Mouse (Mus musculus) limb, embryonic 13.5 days (tissue): ENCODE measurements at regions not wholly inside any gene's neighbourhood (a gene's known extent, or its start where the extent isn't known, plus 50 kb on each side); places are given as distances from the start of the nearest gene placed in this dataset.

Source experiments
- ATAC-seq: fragments of 200-750 bp; cut with Nextera tagmentation; 2 replicates; pipeline ENCODE4 v1.8.0; 2017; ENCODE audit warnings: low read depth, moderate number of reproducible peaks, moderate TSS enrichment; ENCODE audit not compliant: low FRiP score
- H3K27ac ChIP-seq: fragments of 300-500 bp; sonication (generic); 2 replicates; pipeline ENCODE4 v1.5.1; 2015; ENCODE audit warnings: inconsistent platforms, mild to moderate bottlenecking, moderate library complexity
- H3K27me3 ChIP-seq: fragments of 300-500 bp; sonication (generic); 2 replicates; pipeline ENCODE4 v1.6.1; 2015; ENCODE audit warnings: mild to moderate bottlenecking, inconsistent platforms
- H3K36me3 ChIP-seq: fragments of 300-500 bp; sonication (generic); 2 replicates; pipeline ENCODE4 v1.6.1; 2015; ENCODE audit warnings: inconsistent platforms, mild to moderate bottlenecking, moderate library complexity
- H3K4me1 ChIP-seq: fragments of 300-500 bp; sonication (generic); 2 replicates; pipeline ENCODE4 v1.6.1; 2015; ENCODE audit warnings: inconsistent platforms
- H3K4me2 ChIP-seq: fragments of 300-500 bp; sonication (generic); replicated peaks from 2 replicates; pipeline ENCODE4 v1.6.1; 2015; ENCODE audit warnings: inconsistent platforms, mild to moderate bottlenecking, moderate library complexity
- H3K4me3 ChIP-seq: fragments of 300-500 bp; sonication (generic); 2 replicates; pipeline ENCODE4 v1.5.1; 2015; ENCODE audit warnings: moderate library complexity, mild to moderate bottlenecking, inconsistent platforms
- H3K9ac ChIP-seq: fragments of 300-500 bp; sonication (generic); 2 replicates; pipeline ENCODE4 v1.6.1; 2015; ENCODE audit warnings: mild to moderate bottlenecking, inconsistent platforms
- H3K9me3 ChIP-seq: fragments of 300-500 bp; sonication (generic); 2 replicates; pipeline ENCODE4 v1.6.1; 2016; ENCODE audit warnings: inconsistent platforms
- WGBS: fragments of 180-500 bp; shearing (Covaris S2); methylation state at CpG from one replicate; pipeline ENCODE4 v1.1.7; 2015; 5-methylcytosine and 5-hydroxymethylcytosine counted together

- 0 out of 2 replicates have a peak, but pooled peaks cover 3% of the 10 kb centered on the region for H3K4me1 ChIP-seq
- H3K9ac ChIP-seq, result no peak overlapping the region
- H3K9me3 ChIP-seq, result no peaks in the 10 kb centered on the region
- 65% methylated on average over 18 of the region's 18 CpGs for WGBS
- H3K4me3 ChIP-seq, result no peak overlapping the region
- no peak overlapping the region; the same call in 1 of the 2 replicates for H3K4me2 ChIP-seq
- H3K36me3 ChIP-seq, result no peaks in the 10 kb centered on the region
- ATAC-seq, result peak; percentile 72
- H3K27me3 ChIP-seq, result no peaks in the 10 kb centered on the region
- H3K27ac ChIP-seq, result no peak overlapping the region
These were observed 91.9 kb upstream of the Lsm14a start for GRCm38 (mm10) chr7:34484908-34485598.

- Histone ChIP-seq H3K27ac (no peak overlapping the region), H3K4me2 (0 out of 2 replicates have a peak overlapping the region, but pooled peaks have one; percentile 3), H3K9ac (no peak overlapping the region), H3K27me3 (no peaks in the 10 kb centered on the region), H3K4me3 (no peak overlapping the region), H3K9me3 (no peaks in the 10 kb centered on the region), H3K4me1 (0 out of 2 replicates have a peak, but pooled peaks cover 3% of the 10 kb centered on the region), H3K36me3 (no peaks in the 10 kb centered on the region)
- WGBS, result 58% methylated on average over 9 of the region's 9 CpGs
- ATAC-seq, result no peak
These were observed 90.3 kb upstream of the Lsm14a start for GRCm38 (mm10) chr7:34483368-34483767.

DNA sequence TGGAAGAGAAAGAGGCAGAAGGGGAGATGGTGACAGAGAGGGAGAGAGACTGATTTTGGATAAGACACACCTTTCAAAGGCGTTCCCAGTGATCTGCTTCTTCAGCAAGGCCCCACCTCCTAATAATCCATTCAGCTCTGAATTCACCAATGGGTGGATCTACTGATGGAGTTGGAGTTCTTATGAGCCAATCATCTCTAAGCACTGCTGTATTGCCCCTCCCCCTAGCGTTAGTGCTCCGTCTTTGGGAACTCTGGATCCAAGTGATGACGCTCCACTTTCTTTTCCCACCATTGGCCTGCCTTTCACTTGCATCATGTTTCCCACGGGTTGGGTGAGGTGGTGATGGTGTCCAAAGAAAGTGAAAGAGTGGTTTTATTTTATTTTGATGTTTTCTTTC is 87.7 kb upstream of the Lsm14a start:
- no peak overlapping the region for H3K27ac ChIP-seq
- H3K9me3 ChIP-seq, result no peaks in the 10 kb centered on the region
- no peaks in the 10 kb centered on the region for H3K27me3 ChIP-seq
- no peak for ATAC-seq
- no peak overlapping the region for H3K4me2 ChIP-seq
- no peak overlapping the region for H3K4me3 ChIP-seq
- H3K36me3 ChIP-seq, result no peaks in the 10 kb centered on the region
- H3K4me1 ChIP-seq, result 0 out of 2 replicates have a peak, but pooled peaks cover 3% of the 10 kb centered on the region
- H3K9ac ChIP-seq, result no peak overlapping the region
- 70% methylated on average over 5 of the region's 5 CpGs for WGBS

DNA sequence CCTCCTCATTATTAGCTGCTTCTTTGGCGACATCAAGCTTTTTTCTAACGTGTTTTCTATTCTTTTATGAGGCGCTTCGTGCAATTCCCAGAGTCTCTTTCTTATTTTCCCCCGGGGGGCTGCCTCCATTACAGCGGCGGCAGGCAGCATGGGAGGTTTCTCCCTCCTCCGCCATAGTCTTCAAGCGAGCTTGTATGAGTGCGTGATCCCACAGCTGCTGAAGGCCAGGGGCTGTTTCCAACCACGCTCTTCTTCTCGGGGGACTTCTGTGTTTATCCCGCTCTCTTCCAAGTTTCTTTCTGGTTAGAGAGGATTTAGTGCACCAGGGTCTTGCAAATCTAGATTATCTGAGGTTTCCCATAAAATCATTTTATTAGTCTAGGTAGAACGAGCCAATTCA is 77.9 kb upstream of the Lsm14a start:
- Histone ChIP-seq H3K27ac (no peak overlapping the region; the same call in 1 of the 2 replicates), H3K4me2 (peak overlapping the region; percentile 50), H3K4me1 (peaks cover 9% of the 10 kb centered on the region), H3K4me3 (peak overlapping the region; percentile 7; the same call in 1 of the 2 replicates), H3K9me3 (no peaks in the 10 kb centered on the region), H3K27me3 (no peaks in the 10 kb centered on the region), H3K9ac (no peak overlapping the region), H3K36me3 (no peaks in the 10 kb centered on the region)
- 24% methylated on average over 14 of the region's 14 CpGs for WGBS
- ATAC-seq, result peak; percentile 59; the same call in 1 of the 2 replicates

GRCm38 (mm10) chr7:34462069-34462468 is 69.0 kb upstream of the Lsm14a start:
- no peak for ATAC-seq
- H3K27ac ChIP-seq, result no peak overlapping the region
- WGBS, result 64% methylated on average over 9 of the region's 9 CpGs
- no peaks in the 10 kb centered on the region for H3K36me3 ChIP-seq
- H3K9me3 ChIP-seq, result no peaks in the 10 kb centered on the region
- H3K27me3 ChIP-seq, result no peaks in the 10 kb centered on the region
- H3K9ac ChIP-seq, result no peak overlapping the region
- no peak overlapping the region for H3K4me3 ChIP-seq
- peaks cover 10% of the 10 kb centered on the region; the same call in 1 of the 2 replicates for H3K4me1 ChIP-seq
- H3K4me2 ChIP-seq, result no peak overlapping the region

DNA sequence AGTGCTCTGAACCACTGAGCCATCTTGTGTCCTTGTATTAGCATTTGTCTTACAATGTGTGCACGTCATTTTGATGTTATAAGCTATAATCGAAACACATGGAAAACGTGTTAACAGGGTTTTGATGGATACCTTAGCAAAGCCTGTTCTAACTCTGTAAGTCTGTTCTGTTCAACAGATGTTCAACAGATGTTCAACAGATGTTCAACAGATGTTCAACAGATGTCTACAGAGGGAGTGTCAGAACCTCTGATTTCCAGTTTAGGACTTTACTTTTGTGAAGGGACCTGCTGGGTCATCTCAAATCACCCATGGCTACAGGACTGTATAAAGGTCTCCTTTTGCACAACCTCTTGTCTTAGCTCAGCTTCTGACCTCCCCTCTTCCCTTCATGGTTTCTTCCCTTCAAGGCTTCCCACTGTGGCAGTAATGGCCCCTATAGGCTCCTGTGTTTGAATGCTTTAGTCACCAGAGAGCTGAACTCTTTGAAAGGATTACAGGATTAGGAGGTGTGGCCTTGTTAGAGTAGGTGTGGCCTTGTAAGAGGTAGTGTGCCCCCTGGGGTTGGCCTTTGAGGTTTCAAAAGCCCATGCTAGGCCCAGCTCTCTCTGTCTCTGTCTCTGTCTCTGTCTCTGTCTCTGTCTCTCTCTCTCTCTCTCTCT is 66.8 kb upstream of the Lsm14a start:
- Histone ChIP-seq H3K36me3 (no peaks in the 10 kb centered on the region), H3K27ac (no peak overlapping the region), H3K27me3 (no peaks in the 10 kb centered on the region), H3K4me2 (no peak overlapping the region), H3K9me3 (no peaks in the 10 kb centered on the region), H3K9ac (no peak overlapping the region), H3K4me1 (peaks cover 6% of the 10 kb centered on the region; the same call in 1 of the 2 replicates), H3K4me3 (no peak overlapping the region)
- WGBS, result 35% methylated on average over 3 of the region's 3 CpGs
- no peak for ATAC-seq

DNA sequence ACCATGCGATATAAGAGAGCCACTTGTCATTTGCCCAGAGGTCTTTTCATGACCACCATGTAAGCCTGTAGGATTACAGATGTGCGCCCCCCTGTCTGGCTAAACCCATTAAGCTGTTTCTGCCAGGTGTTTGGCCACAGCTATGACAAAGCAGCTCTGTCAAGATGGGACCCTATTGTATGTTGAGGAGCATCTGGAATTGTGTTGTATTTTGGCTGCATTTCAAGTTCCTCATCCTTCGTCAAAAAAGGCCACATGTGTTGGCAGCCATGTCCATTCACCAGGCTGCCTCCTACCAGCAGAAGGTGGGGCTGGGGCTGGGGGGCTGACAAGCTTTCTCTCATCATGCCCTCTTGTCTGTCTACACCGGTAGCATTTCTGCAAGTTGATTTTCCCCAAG is 65.7 kb upstream of the Lsm14a start:
- H3K9ac ChIP-seq, result no peak overlapping the region
- no peaks in the 10 kb centered on the region for H3K36me3 ChIP-seq
- no peak overlapping the region for H3K4me3 ChIP-seq
- no peak overlapping the region for H3K27ac ChIP-seq
- H3K4me1 ChIP-seq, result no peaks in the 10 kb centered on the region
- no peaks in the 10 kb centered on the region for H3K27me3 ChIP-seq
- no peak for ATAC-seq
- no peaks in the 10 kb centered on the region for H3K9me3 ChIP-seq
- 79% methylated on average over 4 of the region's 4 CpGs for WGBS
- H3K4me2 ChIP-seq, result no peak overlapping the region

GRCm38 (mm10) chr7:34448364-34448763 is 55.2 kb upstream of the Lsm14a start:
- no peak for ATAC-seq
- WGBS, result 74% methylated on average over 2 of the region's 2 CpGs
- Histone ChIP-seq H3K4me3 (no peak overlapping the region), H3K4me2 (no peak overlapping the region), H3K27ac (no peak overlapping the region), H3K27me3 (no peaks in the 10 kb centered on the region), H3K9me3 (no peaks in the 10 kb centered on the region), H3K36me3 (no peaks in the 10 kb centered on the region), H3K9ac (no peak overlapping the region), H3K4me1 (no peaks in the 10 kb centered on the region)

GRCm38 (mm10) chr7:34444263-34444662 is 51.1 kb upstream of the Lsm14a start:
- WGBS, result 57% methylated on average over 17 of the region's 17 CpGs
- Histone ChIP-seq H3K27me3 (no peaks in the 10 kb centered on the region), H3K4me3 (no peak overlapping the region), H3K9me3 (no peaks in the 10 kb centered on the region), H3K27ac (no peak overlapping the region), H3K4me2 (no peak overlapping the region), H3K9ac (no peak overlapping the region), H3K36me3 (no peaks in the 10 kb centered on the region), H3K4me1 (no peaks in the 10 kb centered on the region)
- no peak for ATAC-seq
